Mouse (Mus musculus) G1E-ER4 (cell line): ENCODE measurements around the gene Ifnlr1. TPM values are rescaled to one million over a fixed set of nuclear protein-coding genes. Genes with fewer than 3 reads are reported as not detected.

Experiments used
- GATA1 ChIP-seq: IDR thresholded peaks from one replicate; pipeline ENCODE4 v1.8.0; 2012; ENCODE audit warnings: low read length, inconsistent platforms
- polyA plus RNA-seq: library from polyadenylated mRNA; stranded (reverse); fragments of >175 nt; gene quantifications from 2 replicates; pipeline ENCODE4 v1.2.3, GENCODE M21; 2012

Gene Ifnlr1
- polyA plus RNA-seq, 1 experiment = not detected

DNA sequence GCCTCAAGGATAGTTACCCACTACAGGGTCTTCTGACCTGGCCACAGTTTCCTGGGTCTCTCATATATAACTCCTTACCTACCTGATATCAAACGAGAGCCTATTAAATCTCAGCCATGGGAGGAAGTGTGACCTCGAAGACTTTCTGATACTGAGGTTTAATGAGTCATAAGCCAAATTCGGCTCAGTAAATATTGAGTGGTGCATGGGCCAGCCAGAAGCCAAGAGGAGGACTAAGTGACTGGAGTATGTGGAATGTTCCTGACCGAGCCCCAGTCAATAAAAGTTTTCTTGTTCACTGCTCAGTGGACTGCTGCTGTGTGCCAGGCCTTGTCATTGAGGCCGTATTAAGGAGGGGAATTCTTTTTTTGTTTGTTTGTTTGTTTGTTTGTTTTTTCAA is 9.6 kb upstream of the Ifnlr1 start:
- TF ChIP-seq GATA1 = no peak

DNA sequence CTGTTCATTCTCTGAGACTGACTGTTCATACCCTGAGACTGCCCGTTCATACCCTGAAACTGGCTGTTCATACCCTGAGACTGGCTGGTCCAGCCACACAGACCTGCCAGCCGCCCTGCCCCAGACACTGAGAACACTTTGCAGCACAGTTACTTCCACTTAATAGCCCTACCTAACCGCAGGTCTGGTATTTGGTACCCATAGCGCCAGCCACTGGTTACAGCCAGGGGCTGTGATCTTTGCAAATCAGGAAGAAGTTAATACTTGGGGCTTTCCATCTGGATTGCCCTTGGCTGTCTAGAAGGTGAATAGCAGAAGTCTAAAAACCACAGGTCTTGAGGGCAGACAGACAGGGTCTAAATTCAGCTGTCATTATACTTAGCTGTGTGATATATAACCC is 6.8 kb upstream of the Ifnlr1 start:
- TF ChIP-seq GATA1 = no peak

DNA sequence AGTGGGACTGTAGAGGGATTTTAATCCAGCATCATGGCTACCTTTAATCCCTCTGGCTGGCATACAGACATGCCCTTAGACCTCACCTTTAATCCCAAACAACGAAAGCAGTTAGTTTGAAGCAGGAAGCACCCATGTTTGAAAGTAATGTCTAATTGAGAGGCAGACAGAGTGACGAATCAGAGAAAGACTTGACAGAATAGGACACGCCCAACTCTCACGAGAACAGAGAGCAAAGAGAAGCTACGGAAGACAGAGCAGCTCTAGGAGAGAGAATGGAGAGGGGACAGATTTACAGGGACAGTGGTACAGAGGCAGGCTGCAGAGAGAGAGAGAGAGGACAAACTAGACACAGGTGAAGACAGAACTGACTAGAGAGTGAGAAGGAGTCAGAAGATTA is 4.3 kb upstream of the Ifnlr1 start:
- no peak for TF ChIP-seq GATA1

DNA sequence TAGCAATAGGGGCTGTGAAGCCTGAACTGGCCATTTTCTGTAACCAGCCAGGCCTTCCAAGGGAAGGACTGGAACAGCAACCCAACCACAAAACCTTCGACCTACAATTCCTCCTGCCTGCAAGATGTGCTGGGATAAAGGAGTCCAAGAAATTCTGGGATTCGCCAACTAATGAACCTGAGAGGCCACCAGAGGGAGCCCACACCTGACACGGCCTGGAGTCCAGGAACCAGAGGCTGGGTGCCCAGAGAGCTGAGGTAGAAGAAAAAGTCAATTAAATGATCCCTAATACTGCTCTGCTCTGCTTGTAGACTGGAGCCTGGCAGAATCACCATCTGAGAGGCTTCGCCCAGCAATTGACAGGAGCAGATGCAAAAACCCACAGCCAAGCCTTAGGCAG is 2.5 kb upstream of the Ifnlr1 start:
- no peak for TF ChIP-seq GATA1

DNA sequence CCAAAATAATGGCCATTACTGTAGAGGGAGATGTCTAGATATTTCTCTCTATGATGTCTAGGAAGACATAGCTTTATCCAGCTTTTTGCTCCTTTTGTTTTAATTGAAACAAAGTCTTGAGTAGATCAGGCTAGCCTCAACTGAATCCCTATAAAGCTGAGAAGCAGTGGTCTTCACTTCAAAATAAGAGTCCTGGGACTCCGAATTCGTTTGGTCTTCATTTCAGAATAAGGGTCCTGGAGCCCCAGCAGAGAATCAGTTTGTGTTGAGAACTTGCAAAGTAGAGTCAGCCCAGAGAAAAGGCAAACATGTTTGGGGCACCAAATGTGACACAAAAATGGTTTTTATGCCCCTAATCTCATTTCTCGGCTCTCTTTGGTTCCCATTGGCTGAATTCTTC is 1.4 kb upstream of the Ifnlr1 start:
- no peak for TF ChIP-seq GATA1

DNA sequence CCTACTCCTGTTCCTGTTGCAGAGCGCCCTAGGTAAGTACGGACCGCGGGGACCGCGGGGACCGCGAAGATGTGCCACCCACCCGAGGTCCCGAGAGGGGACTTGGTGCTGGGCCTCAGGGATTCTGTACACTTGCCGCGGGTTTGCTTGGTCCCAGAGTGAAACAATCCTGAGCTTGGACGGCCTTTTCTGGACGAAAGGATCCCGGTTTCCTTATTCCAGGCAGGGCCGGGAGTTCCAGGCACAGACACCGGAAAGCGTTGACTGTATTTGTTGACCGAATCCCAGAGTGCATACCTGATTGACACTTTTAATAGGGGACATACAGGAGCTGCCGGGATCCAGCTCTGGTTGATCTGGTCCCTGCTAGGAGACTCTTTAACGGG is 474 bp downstream of the Ifnlr1 start:
- no peak for TF ChIP-seq GATA1

DNA sequence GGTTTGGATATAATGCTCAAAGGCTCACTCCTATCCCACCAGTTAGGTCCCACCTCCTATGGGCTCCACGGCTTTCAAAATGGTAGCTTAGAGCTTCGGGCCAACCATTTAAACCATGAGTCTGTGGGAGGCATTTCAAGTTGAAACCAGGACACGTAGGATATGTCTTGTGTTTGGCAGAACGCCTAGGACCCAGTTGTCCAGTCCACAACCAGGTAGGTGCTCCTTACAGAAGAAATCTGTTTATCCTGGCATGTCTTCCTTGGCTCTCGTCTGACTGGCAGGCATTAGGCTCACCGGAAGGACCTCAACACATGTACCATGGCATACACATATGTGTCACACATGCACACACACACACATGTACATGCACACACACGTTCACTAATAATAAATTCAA is 3.7 kb downstream of the Ifnlr1 start:
- no peak for TF ChIP-seq GATA1

DNA sequence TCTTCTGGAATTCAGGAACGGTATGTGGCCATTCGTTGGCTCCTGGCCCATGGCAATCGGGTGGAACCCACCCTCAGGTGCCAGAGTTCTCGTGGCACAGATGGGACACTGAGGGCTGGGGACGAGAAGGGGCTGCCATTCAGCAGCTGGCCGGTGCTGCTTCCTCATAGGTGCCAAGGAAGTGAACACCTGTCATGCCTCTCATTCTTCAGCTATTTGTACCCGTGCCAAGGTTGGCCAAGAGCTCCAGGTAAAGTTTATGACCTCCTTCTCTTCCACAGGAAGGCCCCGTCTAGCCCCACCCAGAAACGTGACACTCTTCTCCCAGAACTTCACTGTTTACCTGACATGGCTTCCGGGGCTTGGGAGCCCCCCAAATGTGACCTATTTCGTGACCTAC is 4.2 kb downstream of the Ifnlr1 start:
- no peak for TF ChIP-seq GATA1

DNA sequence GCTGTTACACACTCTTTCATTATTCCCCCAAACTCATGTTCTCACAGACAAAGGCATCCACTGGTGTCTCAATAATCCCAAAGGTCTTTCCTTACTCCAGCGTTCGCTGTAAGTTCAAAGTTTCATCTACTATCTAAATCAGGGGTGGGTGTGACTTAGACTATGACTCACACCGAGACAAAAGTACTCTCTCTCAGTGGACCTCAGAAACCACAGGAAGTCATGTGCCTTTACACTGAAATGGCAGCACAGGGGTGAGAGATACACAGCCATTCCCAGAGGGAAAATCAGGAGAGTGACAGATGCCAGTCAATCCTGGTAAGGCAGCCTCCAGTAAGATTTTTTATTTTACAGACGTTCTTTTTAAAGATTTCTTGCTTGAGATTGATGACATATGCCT is 6.8 kb downstream of the Ifnlr1 start:
- no peak for TF ChIP-seq GATA1

DNA sequence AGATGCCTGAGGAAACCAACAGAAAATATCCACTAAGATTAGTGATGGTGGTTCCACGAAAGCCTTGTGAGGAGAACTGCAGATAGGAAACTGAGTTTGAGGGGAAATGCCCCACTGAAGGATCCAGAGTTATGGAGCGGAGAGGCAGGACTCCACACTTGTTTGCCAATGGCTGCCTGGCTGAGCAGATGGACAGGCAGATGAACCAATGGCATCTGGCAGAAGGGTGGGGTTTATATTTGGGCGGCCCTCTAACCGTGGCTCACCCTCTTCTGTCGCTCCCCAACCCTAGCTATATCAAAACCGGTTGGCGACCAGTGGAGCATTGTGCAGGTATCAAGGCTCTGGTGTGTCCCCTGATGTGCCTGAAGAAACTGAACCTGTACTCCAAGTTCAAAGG is 12.4 kb downstream of the Ifnlr1 start:
- TF ChIP-seq GATA1 = no peak

DNA sequence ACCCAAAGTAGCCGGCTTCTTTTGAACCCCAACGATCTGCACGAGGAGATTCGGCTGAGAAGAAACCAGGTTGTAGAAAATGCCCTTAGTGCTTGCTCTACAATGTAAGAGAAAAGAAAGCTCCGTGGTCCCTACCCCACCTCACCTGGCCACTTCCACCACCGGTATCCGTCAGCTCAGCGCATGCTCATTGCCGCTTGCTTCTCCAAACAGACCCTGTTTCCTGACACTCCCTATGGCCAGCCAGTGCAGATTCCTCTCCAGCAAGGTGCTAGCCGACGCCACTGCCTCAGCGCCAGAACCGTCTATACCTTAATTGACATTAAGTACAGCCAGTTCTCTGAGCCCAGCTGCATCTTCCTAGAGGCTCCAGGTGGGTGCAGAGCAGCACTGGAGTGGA is 17.4 kb downstream of the Ifnlr1 start:
- no peak for TF ChIP-seq GATA1

DNA sequence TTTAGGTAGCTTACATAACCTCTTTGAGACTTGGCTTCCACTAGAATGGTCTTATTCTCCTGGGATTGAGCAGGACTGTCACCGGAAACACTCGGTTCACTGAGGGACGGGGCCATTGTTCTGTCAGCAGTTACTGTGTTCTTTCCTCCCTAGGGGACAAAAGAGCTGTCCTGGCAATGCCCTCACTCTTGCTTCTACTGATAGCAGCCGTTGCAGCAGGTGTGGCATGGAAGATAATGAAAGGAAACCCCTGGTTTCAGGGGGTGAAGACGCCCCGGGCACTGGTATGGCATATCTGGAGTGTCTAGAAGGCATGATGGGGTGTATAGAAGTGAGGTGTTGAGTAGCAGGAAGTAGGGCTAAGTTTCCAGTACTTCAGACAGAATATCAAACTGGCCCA is 17.9 kb downstream of the Ifnlr1 start:
- no peak for TF ChIP-seq GATA1

DNA sequence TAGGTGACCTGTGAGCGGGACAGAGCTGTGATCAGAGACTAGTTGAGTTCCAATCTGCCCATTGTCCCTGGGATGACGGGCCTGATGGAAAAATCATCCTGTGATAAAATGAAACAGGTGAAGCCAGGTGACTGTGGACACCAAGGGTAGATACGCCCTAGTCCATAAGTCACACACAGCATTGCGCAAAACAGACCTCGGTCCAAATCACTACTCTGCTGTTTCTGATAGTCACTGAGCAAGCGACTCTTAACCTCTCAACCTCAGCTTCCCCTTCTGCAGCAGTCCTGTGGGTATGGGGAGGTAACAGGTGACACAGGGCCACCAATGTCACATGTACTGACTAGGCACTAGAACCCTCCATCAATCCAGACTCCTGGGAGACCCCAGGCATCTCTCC is 20.0 kb downstream of the Ifnlr1 start:
- TF ChIP-seq GATA1 = no peak

DNA sequence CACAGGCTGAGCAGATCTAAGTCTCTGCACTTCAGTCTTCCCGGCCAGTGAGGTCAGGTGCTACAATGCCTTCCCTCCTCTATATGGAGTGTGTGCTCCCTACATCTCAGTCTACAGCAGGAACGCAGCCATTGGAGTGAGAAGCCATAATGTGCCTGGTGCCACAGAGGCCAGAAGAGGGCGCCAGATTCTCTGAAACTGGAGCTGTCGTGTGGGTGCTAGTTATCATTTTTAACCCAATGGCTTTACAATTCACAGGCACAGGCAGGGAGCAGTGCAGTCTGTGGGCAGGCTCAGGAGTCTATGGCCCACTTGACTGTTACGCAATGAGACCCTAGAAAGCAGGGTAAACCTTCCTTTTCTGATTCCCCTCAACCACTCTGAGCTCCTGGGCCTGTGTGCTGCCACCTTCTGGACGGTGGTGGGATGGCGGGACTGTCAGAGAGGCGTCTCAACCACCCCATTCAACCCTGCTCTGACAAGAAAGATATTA is 23.0 kb downstream of the Ifnlr1 start:
- no peak for TF ChIP-seq GATA1

DNA sequence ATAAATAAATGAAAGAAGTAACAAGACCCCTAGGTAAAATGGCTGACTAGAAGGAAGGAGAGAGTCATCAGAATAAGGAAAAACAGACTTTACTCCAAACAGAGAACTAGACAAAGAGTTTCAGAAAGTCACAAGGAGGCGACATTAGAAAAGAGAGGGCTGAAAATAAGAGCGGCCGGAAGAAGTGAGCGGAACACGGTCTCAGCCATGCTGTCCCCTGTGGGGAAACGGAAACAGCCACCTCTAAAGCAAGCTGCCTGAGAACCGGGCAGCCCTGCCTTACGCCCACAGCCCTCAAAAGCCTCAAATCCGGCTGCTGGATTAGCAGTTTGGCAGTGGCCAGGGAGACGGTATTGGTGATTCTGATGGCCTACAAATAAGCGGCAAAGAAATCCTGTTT is 23.5 kb downstream of the Ifnlr1 start:
- TF ChIP-seq GATA1 = no peak

DNA sequence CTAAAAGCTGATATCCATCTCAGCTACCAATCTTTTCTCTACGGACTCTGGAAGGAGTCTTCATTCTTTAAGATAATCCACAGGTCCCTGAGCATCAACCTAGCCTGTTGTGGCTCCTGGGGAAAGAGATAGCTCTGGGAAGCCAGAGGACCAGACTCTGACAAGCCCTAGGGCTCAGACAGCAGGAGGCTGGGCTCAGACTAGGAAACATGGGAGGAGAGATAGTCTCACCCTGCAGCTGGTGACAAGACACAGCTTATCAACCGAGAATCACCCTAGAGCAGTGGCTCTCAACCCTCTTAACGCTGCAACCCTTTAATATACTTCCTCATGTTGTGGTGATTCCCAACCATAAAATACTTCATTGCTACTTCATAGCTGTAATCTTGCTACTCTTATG is 24.3 kb downstream of the Ifnlr1 start:
- TF ChIP-seq GATA1 = no peak

DNA sequence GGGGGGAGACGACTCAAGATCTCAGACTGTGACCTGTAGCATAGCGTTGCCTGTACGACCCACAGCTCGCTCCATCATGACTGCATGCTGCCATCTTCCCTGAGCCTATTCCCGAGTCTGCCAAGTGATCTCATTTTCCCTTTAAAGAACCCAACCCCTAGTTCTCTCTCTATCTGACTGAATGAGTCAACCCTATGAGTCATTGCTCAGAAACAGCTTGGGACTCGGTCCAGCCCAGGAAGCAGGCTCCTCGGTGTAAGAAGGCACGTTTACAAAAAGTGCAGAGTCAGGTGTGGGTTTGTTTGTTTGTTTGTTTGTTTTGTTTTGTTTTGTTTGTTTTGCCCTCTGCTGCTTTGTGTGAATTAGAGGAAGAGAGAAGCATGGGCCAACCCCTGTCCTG is 28.7 kb downstream of the Ifnlr1 start:
- no peak for TF ChIP-seq GATA1

DNA sequence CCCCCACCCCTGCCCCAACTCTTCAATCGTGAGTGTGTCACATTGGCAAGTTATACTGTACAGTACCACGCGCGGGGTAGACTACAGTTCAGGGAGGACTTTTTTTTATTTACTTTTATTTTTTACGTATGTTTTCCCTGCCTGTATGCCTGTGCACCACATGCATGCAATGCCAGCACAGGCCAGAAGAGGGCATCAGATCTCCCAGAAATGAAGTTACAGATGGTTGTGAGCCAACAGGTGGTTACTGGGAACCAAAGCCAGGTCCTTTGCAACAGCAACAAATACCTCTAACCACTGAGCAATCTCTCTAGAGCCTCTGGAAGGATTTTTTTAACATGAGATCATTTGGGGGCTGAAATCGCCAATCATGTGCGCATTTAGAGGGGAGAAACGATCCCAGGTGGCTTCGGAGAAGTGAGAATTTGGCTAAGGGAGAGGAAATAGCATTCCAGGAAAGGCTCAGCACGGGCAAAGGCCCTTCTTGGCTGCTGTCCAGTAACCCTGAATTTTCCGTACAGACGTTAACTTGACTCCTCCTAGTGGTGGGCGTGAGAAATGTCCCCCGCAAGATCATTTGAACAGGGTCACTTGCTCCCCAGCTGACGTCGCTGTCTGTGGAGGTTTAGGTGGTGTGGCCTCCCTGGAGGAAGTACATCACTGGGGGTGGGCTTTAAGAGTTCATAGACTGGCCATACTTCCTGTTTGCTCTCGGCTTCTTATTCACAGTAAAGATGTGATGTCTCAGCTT is 36.6 kb downstream of the Ifnlr1 start:
- TF ChIP-seq GATA1 = no peak
